8 mouse cellular contexts compared by ENCODE assay signal in genomic region chr6:5589635-5590034, GRCm38 (mm10).
DNase-seq lines count a peak whose midpoint lies in the region; ATAC-seq and TF ChIP-seq lines count a peak whose summit lies in the region.

No protein-coding gene starts in this region.

- H3K27ac ChIP-seq in MEL (ENCODE audit: control insufficient read depth, low read depth, low read length) = no peak overlapping the region
- H3K27ac ChIP-seq in forebrain, embryonic 13.5 days = no peak overlapping the region
- no peak overlapping the region for H3K27ac ChIP-seq in layer of hippocampus, adult 2 months
- H3K27ac ChIP-seq in lung, postnatal 0 days (ENCODE audit: low read length) = no peak overlapping the region

- peak; percentile 93 for TF ChIP-seq RAD21 in MEL (IDR thresholded peaks at IDR 0.05; ENCODE audit: low read depth, low read length)

- no peak for TF ChIP-seq POLR2A in MEL (IDR thresholded peaks at IDR 0.05; ENCODE audit: control insufficient read depth in 1 of 2, insufficient read depth in 1 of 2, low read depth in 1 of 2, low read length in 2 of 2, poor library complexity in 1 of 2)
- no peak for TF ChIP-seq POLR2A in brain, embryonic 14.5 days (IDR thresholded peaks at IDR 0.05; ENCODE audit: borderline replicate concordance, extremely low read depth, insufficient read depth, insufficient read length, poor library complexity, severe bottlenecking)

- H3K4me1 ChIP-seq in MEL (ENCODE audit: control insufficient read depth in 1 of 2, insufficient read depth in 2 of 2, low read length in 2 of 2) = no peaks in the 10 kb centered on the region
- no peaks in the 10 kb centered on the region for H3K4me1 ChIP-seq in forebrain, embryonic 13.5 days
- H3K4me1 ChIP-seq in lung, postnatal 0 days (ENCODE audit: insufficient read depth, low read depth, low read length) = no peaks in the 10 kb centered on the region

- peak; percentile 83 for DNase-seq in MEL (ENCODE audit: low read depth, low spot score)
- peak; percentile 95 for DNase-seq in brain, embryonic 14.5 days (ENCODE audit: low read depth)
- DNase-seq in layer of hippocampus, adult 2 months (ENCODE audit: low spot score in 2 of 2) = peak; percentile 63 to 71
- peak; percentile 92 for DNase-seq in lung, postnatal 0 days (ENCODE audit: low spot score)
- DNase-seq in retina, postnatal 1 day = peak; percentile 88
- peak; percentile 66 for DNase-seq in urinary bladder, postnatal 25 days (ENCODE audit: low spot score)

- peak; percentile 81 to 93 (median 91) for TF ChIP-seq CTCF in MEL (IDR thresholded peaks at IDR 0.05 in 2 of 3, conservative IDR thresholded peaks at IDR 0.05 in 1 of 3; ENCODE audit: control insufficient read depth in 1 of 3, insufficient read depth in 1 of 3, low read depth in 2 of 3, low read length in 3 of 3, poor library complexity in 1 of 3, severe bottlenecking in 1 of 3)
- peak; percentile 91 for TF ChIP-seq CTCF in brain, embryonic 14.5 days (IDR thresholded peaks at IDR 0.05; ENCODE audit: borderline replicate concordance, extremely low read depth, insufficient read depth, insufficient read length)
- peak; percentile 100 for TF ChIP-seq CTCF in layer of hippocampus, adult 2 months (conservative IDR thresholded peaks at IDR 0.05)
- TF ChIP-seq CTCF in lung, postnatal 0 days (IDR thresholded peaks at IDR 0.05) = peak; percentile 97

- H3K79me2 ChIP-seq in MEL (ENCODE audit: control insufficient read depth, insufficient read depth, low read length, poor library complexity) = no peaks in the 10 kb centered on the region

- H3K9me3 ChIP-seq in MEL (replicated peaks; ENCODE audit: insufficient read depth, low read length) = no peaks in the 10 kb centered on the region
- no peaks in the 10 kb centered on the region for H3K9me3 ChIP-seq in forebrain, embryonic 13.5 days (replicated peaks)
- H3K9me3 ChIP-seq in lung, postnatal 0 days (ENCODE audit: low read length) = no peaks in the 10 kb centered on the region

- H3K4me3 ChIP-seq in MEL (ENCODE audit: control insufficient read depth in 1 of 2, insufficient read depth in 1 of 2, low read depth in 2 of 2, low read length in 2 of 2) = no peak overlapping the region
- H3K4me3 ChIP-seq in forebrain, embryonic 13.5 days = no peak overlapping the region
- no peak overlapping the region for H3K4me3 ChIP-seq in layer of hippocampus, adult 2 months
- H3K4me3 ChIP-seq in lung, postnatal 0 days (ENCODE audit: low read depth, low read length) = no peak overlapping the region

- peak; percentile 90 for ATAC-seq in forebrain, embryonic 13.5 days
- peak; percentile 95 to 96 for ATAC-seq in hematopoietic stem cell, adult 5-6 weeks (replicated peaks in 1 of 2; ENCODE audit: insufficient read depth in 1 of 2, low FRiP score in 2 of 2, low TSS enrichment in 1 of 2, low read depth in 1 of 2, poor library complexity in 2 of 2, severe bottlenecking in 2 of 2)
- peak; percentile 83 for ATAC-seq in lung, postnatal 0 days

- no peaks in the 10 kb centered on the region for H3K36me3 ChIP-seq in MEL (ENCODE audit: control insufficient read depth in 1 of 2, insufficient read depth in 2 of 2, low read length in 2 of 2)
- H3K36me3 ChIP-seq in forebrain, embryonic 13.5 days (ENCODE audit: poor library complexity, severe bottlenecking) = no peaks in the 10 kb centered on the region
- H3K36me3 ChIP-seq in lung, postnatal 0 days (ENCODE audit: insufficient read depth, low read length) = no peaks in the 10 kb centered on the region

- H3K4me2 ChIP-seq in forebrain, embryonic 13.5 days = no peak overlapping the region
- H3K4me2 ChIP-seq in lung, postnatal 0 days (replicated peaks; ENCODE audit: low read depth, low read length) = no peak overlapping the region

- H3K27me3 ChIP-seq in MEL (ENCODE audit: control insufficient read depth in 1 of 2, insufficient read depth in 2 of 2, low read length in 2 of 2) = no peaks in the 10 kb centered on the region; a peak in 2 of 4 replicates
- H3K27me3 ChIP-seq in forebrain, embryonic 13.5 days = no peaks in the 10 kb centered on the region
- no peaks in the 10 kb centered on the region for H3K27me3 ChIP-seq in lung, postnatal 0 days (replicated peaks; ENCODE audit: insufficient read depth, low read length)

- H3K9ac ChIP-seq in MEL (ENCODE audit: control insufficient read depth, low read depth, low read length, poor library complexity, severe bottlenecking) = no peak overlapping the region
- no peak overlapping the region for H3K9ac ChIP-seq in forebrain, embryonic 13.5 days
- H3K9ac ChIP-seq in lung, postnatal 0 days (replicated peaks; ENCODE audit: low read depth) = no peak overlapping the region

- no peak for TF ChIP-seq EP300 in MEL (IDR thresholded peaks at IDR 0.05; ENCODE audit: low read depth in 1 of 2, low read length in 2 of 2)
- TF ChIP-seq EP300 in lung, postnatal 0 days (IDR thresholded peaks at IDR 0.05) = no peak

- 6% methylated on average over 10 of the region's 10 CpGs for WGBS in forebrain, embryonic 13.5 days
- WGBS in lung, postnatal 0 days = 3% methylated on average over 10 of the region's 10 CpGs

TF ChIP-seq in MEL, 35 proteins besides CTCF, POLR2A, EP300 and RAD21:
- TF ChIP-seq SMC3 (IDR thresholded peaks at IDR 0.05; ENCODE audit: low read depth, low read length) (peak; percentile 76), ZC3H11A (IDR thresholded peaks at IDR 0.05; ENCODE audit: low read depth, low read length) (peak; percentile 70), MXI1 (IDR thresholded peaks at IDR 0.05; ENCODE audit: low read depth, low read length) (no peak), E2F4 (IDR thresholded peaks at IDR 0.05; ENCODE audit: borderline replicate concordance, low read depth, low read length) (no peak), TCF12 (IDR thresholded peaks at IDR 0.05; ENCODE audit: low read depth, low read length) (no peak)
